Comparison of ENCODE assay signal across 11 mouse cellular contexts in genomic region chr10:79859116-79859515, GRCm38 (mm10). TPM values are rescaled to one million over a fixed set of nuclear protein-coding genes. Genes with fewer than 3 reads are reported as not detected.
DNase-seq lines count a peak whose midpoint lies in the region; ATAC-seq and TF ChIP-seq lines count a peak whose summit lies in the region.
"Had no signal": no experiment of that assay in that cellular context is flagged by ENCODE, and none has a peak within 500 bp of the region (broad histone marks: within the 10 kb centered on the region; RNA-seq: fewer than 3 reads in every experiment).

No protein-coding gene starts in this region.

- no peaks in the 10 kb centered on the region for H3K27me3 ChIP-seq in midbrain, embryonic 13.5 days
- H3K27me3 ChIP-seq in midbrain, postnatal 0 days (ENCODE audit: insufficient read depth, low read length) = no peaks in the 10 kb centered on the region
- no peaks in the 10 kb centered on the region for H3K27me3 ChIP-seq in neural tube, embryonic 13.5 days
- H3K27me3 ChIP-seq: limb, embryonic 13.5 days had no signal

- peak overlapping the region; percentile 54; the same call in 1 of the 2 replicates for H3K27ac ChIP-seq in midbrain, embryonic 13.5 days
- H3K27ac ChIP-seq in midbrain, postnatal 0 days (ENCODE audit: low read depth, low read length) = no peak overlapping the region
- H3K27ac ChIP-seq in neural tube, embryonic 13.5 days (replicated peaks) = 0 out of 2 replicates have a peak overlapping the region, but pooled peaks have one; percentile 29

- no peak overlapping the region; the same call in 1 of the 2 replicates for H3K9ac ChIP-seq in midbrain, embryonic 13.5 days (replicated peaks)
- H3K9ac ChIP-seq in midbrain, postnatal 0 days (replicated peaks; ENCODE audit: low read length, poor library complexity, severe bottlenecking) = no peak overlapping the region
- no peak overlapping the region for H3K9ac ChIP-seq in neural tube, embryonic 13.5 days

- H3K4me1 ChIP-seq in midbrain, embryonic 13.5 days (replicated peaks) = peaks cover 40% of the 10 kb centered on the region
- H3K4me1 ChIP-seq in midbrain, postnatal 0 days (ENCODE audit: insufficient read depth, low read length) = peaks cover 24% of the 10 kb centered on the region
- H3K4me1 ChIP-seq in neural tube, embryonic 13.5 days (replicated peaks) = peaks cover 69% of the 10 kb centered on the region

- H3K4me3 ChIP-seq in midbrain, embryonic 13.5 days (replicated peaks) = no peak overlapping the region
- H3K4me3 ChIP-seq in midbrain, postnatal 0 days (ENCODE audit: low read depth, low read length) = no peak overlapping the region
- no peak overlapping the region for H3K4me3 ChIP-seq in neural tube, embryonic 13.5 days

- peaks cover 77% of the 10 kb centered on the region for H3K36me3 ChIP-seq in midbrain, embryonic 13.5 days
- H3K36me3 ChIP-seq in midbrain, postnatal 0 days (ENCODE audit: insufficient read depth, low read length) = peaks cover 39% of the 10 kb centered on the region
- peaks cover 71% of the 10 kb centered on the region for H3K36me3 ChIP-seq in neural tube, embryonic 13.5 days

- WGBS in midbrain, embryonic 13.5 days = 92% methylated on average over 11 of the region's 11 CpGs
- 84% methylated on average over 11 of the region's 11 CpGs for WGBS in midbrain, postnatal 0 days
- WGBS in neural tube, embryonic 13.5 days = 90% methylated on average over 11 of the region's 11 CpGs

- H3K9me3 ChIP-seq in midbrain, embryonic 13.5 days = no peaks in the 10 kb centered on the region
- no peaks in the 10 kb centered on the region for H3K9me3 ChIP-seq in midbrain, postnatal 0 days (ENCODE audit: low read length)
- no peaks in the 10 kb centered on the region for H3K9me3 ChIP-seq in neural tube, embryonic 13.5 days
- H3K9me3 ChIP-seq: limb, embryonic 13.5 days had no signal

- no peak for TF ChIP-seq CTCF in midbrain, postnatal 0 days (IDR thresholded peaks at IDR 0.05)

- ATAC-seq in midbrain, embryonic 13.5 days = no peak
- ATAC-seq in midbrain, postnatal 0 days (ENCODE audit: low FRiP score) = no peak
- ATAC-seq in neural tube, embryonic 13.5 days (ENCODE audit: low read depth) = no peak

- intact Hi-C loops in heart, postnatal 25 days (cut with DNase I) = loop anchor here (10.0 kb wide), 1 partner anchor 286 kb away; the partner anchor contains the start of genes Cbarp and Midn

- peak; percentile 39 to 42 for DNase-seq in cerebellum, postnatal 25 days
- no peak for DNase-seq in cerebellum, postnatal 4 days (ENCODE audit: low spot score in 2 of 2)
- peak; percentile 50 for DNase-seq in heart, postnatal 4 days
- no peak for DNase-seq in heart, postnatal 25 days (ENCODE audit: low spot score)
- no peak for DNase-seq in midbrain, postnatal 0 days (ENCODE audit: low spot score)
- DNase-seq in spleen, postnatal 10 days (ENCODE audit: low spot score in 2 of 2) = no peak

- H3K4me2 ChIP-seq in midbrain, embryonic 13.5 days (replicated peaks) = peak overlapping the region; percentile 100; the same call in 1 of the 2 replicates
- H3K4me2 ChIP-seq in midbrain, postnatal 0 days (ENCODE audit: low read depth, low read length, poor library complexity, severe bottlenecking) = no peak overlapping the region
- H3K4me2 ChIP-seq in neural tube, embryonic 13.5 days = peak overlapping the region; percentile 98; the same call in 1 of the 2 replicates

RNA-seq across cellular contexts. Expression of gene Ptbp1, which starts 4.9 kb away (rescaled TPM):
- 100 to 1,000 TPM; 167 to 182 TPM for total RNA-seq in heart, postnatal 4 days (2021)
- 10 to 100 TPM; 54.6 to 59.3 TPM for total RNA-seq in heart, postnatal 25 days (2021)
- 106 and 116 TPM in 2 replicates for polyA plus RNA-seq in midbrain, embryonic 13.5 days (2015; fragmentation: Nextera tagmentation; extraction: Ambion mirVana)
- 114 and 119 TPM in 2 replicates for total RNA-seq in midbrain, postnatal 0 days (2014; rRNA removed)
- polyA plus RNA-seq in midbrain, postnatal 0 days (2015; fragmentation: Nextera tagmentation; extraction: Ambion mirVana) = 46.2 and 49.7 TPM in 2 replicates
- polyA plus RNA-seq in neural tube, embryonic 13.5 days (2015; fragmentation: Nextera tagmentation; extraction: Ambion mirVana) = 87.9 and 114 TPM in 2 replicates

RNA-seq across cellular contexts. Expression of gene Prtn3, which starts 15.2 kb away (rescaled TPM):
- not detected for total RNA-seq in heart, postnatal 4 days (2021)
- total RNA-seq in heart, postnatal 25 days (2021) = under 1 TPM in 1 of 2 experiments, not detected in 1; 0.44 TPM
- 14.9 and 16.9 TPM in 2 replicates for polyA plus RNA-seq in midbrain, embryonic 13.5 days (2015; fragmentation: Nextera tagmentation; extraction: Ambion mirVana)
- 5.9 and 7.5 TPM in 2 replicates for total RNA-seq in midbrain, postnatal 0 days (2014; rRNA removed)
- 11.7 and 14.6 TPM in 2 replicates for polyA plus RNA-seq in midbrain, postnatal 0 days (2015; fragmentation: Nextera tagmentation; extraction: Ambion mirVana)
- polyA plus RNA-seq in neural tube, embryonic 13.5 days (2015; fragmentation: Nextera tagmentation; extraction: Ambion mirVana) = 14.3 and 14.7 TPM in 2 replicates

RNA-seq across cellular contexts. Expression of gene Plppr3, which starts 15.3 kb away (rescaled TPM):
- total RNA-seq in heart, postnatal 4 days (2021) = 1 to 10 TPM; 2.5 to 2.9 TPM
- not detected for total RNA-seq in heart, postnatal 25 days (2021)
- 426 and 432 TPM in 2 replicates for polyA plus RNA-seq in midbrain, embryonic 13.5 days (2015; fragmentation: Nextera tagmentation; extraction: Ambion mirVana)
- 494 and 539 TPM in 2 replicates for total RNA-seq in midbrain, postnatal 0 days (2014; rRNA removed)
- polyA plus RNA-seq in midbrain, postnatal 0 days (2015; fragmentation: Nextera tagmentation; extraction: Ambion mirVana) = 350 and 358 TPM in 2 replicates
- polyA plus RNA-seq in neural tube, embryonic 13.5 days (2015; fragmentation: Nextera tagmentation; extraction: Ambion mirVana) = 343 and 361 TPM in 2 replicates

RNA-seq across cellular contexts. Expression of gene Elane, which starts 26.9 kb away (rescaled TPM):
- total RNA-seq in heart, postnatal 4 days (2021) = not detected
- not detected for total RNA-seq in heart, postnatal 25 days (2021)
- polyA plus RNA-seq in midbrain, embryonic 13.5 days (2015; fragmentation: Nextera tagmentation; extraction: Ambion mirVana) = not detected in 2 replicates
- total RNA-seq in midbrain, postnatal 0 days (2014; rRNA removed) = not detected in 2 replicates
- polyA plus RNA-seq in midbrain, postnatal 0 days (2015; fragmentation: Nextera tagmentation; extraction: Ambion mirVana) = not detected in 2 replicates
- 0.67 TPM in 1 of 2 replicates, not detected in the other for polyA plus RNA-seq in neural tube, embryonic 13.5 days (2015; fragmentation: Nextera tagmentation; extraction: Ambion mirVana)
- total RNA-seq: layer of hippocampus, adult 18-20 months had no signal

RNA-seq across cellular contexts. Expression of gene Cfd, which starts 31.5 kb away (rescaled TPM):
- total RNA-seq in heart, postnatal 4 days (2021) = under 1 TPM in 1 of 2 experiments, not detected in 1; 0.38 TPM
- 10 to 100 TPM; 11.1 to 61.8 TPM for total RNA-seq in heart, postnatal 25 days (2021)
- not detected in 2 replicates for polyA plus RNA-seq in midbrain, embryonic 13.5 days (2015; fragmentation: Nextera tagmentation; extraction: Ambion mirVana)
- total RNA-seq in midbrain, postnatal 0 days (2014; rRNA removed) = not detected in 2 replicates
- polyA plus RNA-seq in midbrain, postnatal 0 days (2015; fragmentation: Nextera tagmentation; extraction: Ambion mirVana) = not detected in 2 replicates
- polyA plus RNA-seq in neural tube, embryonic 13.5 days (2015; fragmentation: Nextera tagmentation; extraction: Ambion mirVana) = not detected in 2 replicates
- total RNA-seq: layer of hippocampus, adult 18-20 months had no signal
- polyA plus RNA-seq: embryonic facial prominence, embryonic 11.5 days; limb, embryonic 13.5 days had no signal

Comparison
In these comparisons a context has a peak if more than half of its experiments do, and no peak if none do; other contexts are left out.
1. DNase-seq: peak in cerebellum, postnatal 25 days (2 of 2) and heart, postnatal 4 days (single experiment); none in cerebellum, postnatal 4 days (0 of 2), heart, postnatal 25 days (single experiment), midbrain, postnatal 0 days (single experiment) and spleen, postnatal 10 days (0 of 2).
2. RNA of gene Plppr3, which starts 15.3 kb away (total RNA-seq): 494 to 539 TPM in midbrain, postnatal 0 days; 2.5 to 2.9 TPM in heart, postnatal 4 days and not detected in heart, postnatal 25 days; every median in the first group is over 100 times any median in the second.